ENCODE assay signal across 14 mouse cellular contexts in the genomic region with DNA sequence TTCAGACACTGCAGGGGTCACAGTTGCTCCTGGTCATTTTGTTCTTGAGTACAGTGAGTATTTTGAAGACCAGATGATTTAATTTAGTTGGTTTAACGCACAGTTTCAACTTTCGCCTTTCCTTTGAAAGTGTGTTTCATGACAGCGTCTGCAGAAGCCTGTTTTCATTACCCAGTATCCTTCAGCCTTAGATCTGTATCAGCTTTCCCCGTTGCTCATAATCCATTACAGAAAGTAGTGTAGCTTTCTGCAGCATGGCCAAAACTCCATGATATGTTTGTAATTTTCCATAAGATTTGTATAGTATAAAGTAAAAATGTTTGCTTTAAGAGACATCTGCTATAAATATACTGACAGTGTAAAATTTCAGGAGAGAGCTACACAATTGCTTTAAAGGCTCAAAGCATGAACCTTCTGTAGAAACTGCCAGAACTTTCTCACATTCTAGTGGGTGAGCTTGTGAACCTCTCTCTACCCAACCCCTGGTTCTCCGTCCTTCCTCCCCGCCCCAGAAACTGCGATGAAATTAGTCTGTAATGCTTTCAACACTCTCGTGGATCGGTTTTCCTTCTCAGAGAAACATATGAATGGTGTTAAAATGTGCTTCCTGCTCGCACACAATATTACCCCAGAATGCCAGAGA.
DNase-seq lines count a peak whose midpoint lies in the region; ATAC-seq lines count a peak whose summit lies in the region.
"Had no signal": no experiment of that assay in that cellular context is flagged by ENCODE, and none has a peak within 500 bp of the region (broad histone marks: within the 10 kb centered on the region; RNA-seq: fewer than 3 reads in every experiment).

No protein-coding gene starts in this region.

- no peak overlapping the region for H3K27ac ChIP-seq in heart, embryonic 15.5 days
- no peak overlapping the region for H3K27ac ChIP-seq in heart, embryonic 12.5 days (ENCODE audit: poor library complexity, severe bottlenecking)
- H3K27ac ChIP-seq in intestine, embryonic 16.5 days (ENCODE audit: low read length): peak overlapping the region; percentile 68; the same call in 1 of the 2 replicates
- H3K27ac ChIP-seq: hindbrain, embryonic 10.5 days had no signal

- no peaks in the 10 kb centered on the region for H3K36me3 ChIP-seq in heart, embryonic 15.5 days
- H3K36me3 ChIP-seq in heart, embryonic 12.5 days: no peaks in the 10 kb centered on the region
- H3K36me3 ChIP-seq in megakaryocyte, embryonic 14.5 days (replicated peaks; ENCODE audit: low read length): no peaks in the 10 kb centered on the region
- H3K36me3 ChIP-seq in intestine, embryonic 16.5 days (ENCODE audit: control insufficient read depth, insufficient read depth, low read length): no peaks in the 10 kb centered on the region
- H3K36me3 ChIP-seq: hindbrain, embryonic 10.5 days had no signal

- 63% methylated on average over 10 of the region's 10 CpGs for WGBS in heart, embryonic 15.5 days
- 64% methylated on average over 10 of the region's 10 CpGs for WGBS in heart, embryonic 12.5 days
- WGBS in intestine, embryonic 16.5 days: 51% methylated on average over 10 of the region's 10 CpGs

- no peak for ATAC-seq in heart, embryonic 15.5 days (replicated peaks; ENCODE audit: insufficient number of reproducible peaks, insufficient read depth, low FRiP score, low read depth)
- ATAC-seq in heart, embryonic 12.5 days (ENCODE audit: insufficient number of reproducible peaks, low FRiP score): no peak
- no peak for ATAC-seq in megakaryocyte, adult 5-6 weeks (ENCODE audit: poor library complexity, severe bottlenecking)
- ATAC-seq in intestine, embryonic 16.5 days: peak; percentile 55; the same call in 1 of the 2 replicates

- H3K4me3 ChIP-seq in heart, embryonic 15.5 days: no peak overlapping the region
- no peak overlapping the region for H3K4me3 ChIP-seq in heart, embryonic 12.5 days
- peak overlapping the region; percentile 9 for H3K4me3 ChIP-seq in megakaryocyte, embryonic 14.5 days (replicated peaks)
- no peak overlapping the region for H3K4me3 ChIP-seq in intestine, embryonic 16.5 days (ENCODE audit: low read length)
- H3K4me3 ChIP-seq: hindbrain, embryonic 10.5 days had no signal

- H3K9ac ChIP-seq in heart, embryonic 15.5 days: no peak overlapping the region
- H3K9ac ChIP-seq in heart, embryonic 12.5 days: no peak overlapping the region
- H3K9ac ChIP-seq in intestine, embryonic 16.5 days (ENCODE audit: low read depth, low read length): no peak overlapping the region

- H3K4me1 ChIP-seq in heart, embryonic 15.5 days (replicated peaks): no peaks in the 10 kb centered on the region
- no peaks in the 10 kb centered on the region for H3K4me1 ChIP-seq in heart, embryonic 12.5 days (replicated peaks)
- no peaks in the 10 kb centered on the region for H3K4me1 ChIP-seq in megakaryocyte, embryonic 14.5 days
- no peaks in the 10 kb centered on the region for H3K4me1 ChIP-seq in intestine, embryonic 16.5 days (ENCODE audit: control insufficient read depth, insufficient read depth, low read length)
- H3K4me1 ChIP-seq: hindbrain, embryonic 10.5 days had no signal

- peak overlapping the region; percentile 18; the same call in 1 of the 2 replicates for H3K4me2 ChIP-seq in heart, embryonic 15.5 days
- H3K4me2 ChIP-seq in heart, embryonic 12.5 days: no peak overlapping the region
- H3K4me2 ChIP-seq in intestine, embryonic 16.5 days (ENCODE audit: low read depth, low read length): peak overlapping the region; percentile 17; the same call in 1 of the 2 replicates

- no peaks in the 10 kb centered on the region for H3K9me3 ChIP-seq in heart, embryonic 15.5 days (replicated peaks)
- no peaks in the 10 kb centered on the region for H3K9me3 ChIP-seq in heart, embryonic 12.5 days (replicated peaks)
- no peaks in the 10 kb centered on the region for H3K9me3 ChIP-seq in megakaryocyte, embryonic 14.5 days
- H3K9me3 ChIP-seq in intestine, embryonic 16.5 days (ENCODE audit: control insufficient read depth, low read length): no peaks in the 10 kb centered on the region
- H3K9me3 ChIP-seq: hindbrain, embryonic 10.5 days had no signal

- no peaks in the 10 kb centered on the region for H3K27me3 ChIP-seq in heart, embryonic 15.5 days
- no peaks in the 10 kb centered on the region for H3K27me3 ChIP-seq in heart, embryonic 12.5 days (replicated peaks)
- no peaks in the 10 kb centered on the region for H3K27me3 ChIP-seq in megakaryocyte, embryonic 14.5 days (replicated peaks)
- no peaks in the 10 kb centered on the region for H3K27me3 ChIP-seq in intestine, embryonic 16.5 days (replicated peaks; ENCODE audit: control insufficient read depth, insufficient read depth, low read length)

- DNase-seq in B cell, adult 2 months: no peak
- no peak for DNase-seq in frontal cortex, postnatal 36 days (ENCODE audit: low spot score in 2 of 2)
- no peak for DNase-seq in layer of hippocampus, adult 9-11 months
- DNase-seq: cerebellum, postnatal 10 days; heart, adult 11 months; kidney, adult 8-10 months; lung, postnatal 10 days; thymus, postnatal 25 days had no signal
